Mouse (Mus musculus) cerebellum, adult 2 months (tissue): ENCODE data around the gene Bhlhb9.

Experiments
- CTCF ChIP-seq: fragments of 200-500 bp; IDR thresholded peaks from 2 replicates; pipeline ENCODE4 v1.5.1; 2011; ENCODE audit warnings: low read depth, mild to moderate bottlenecking, control low read depth, low read length, moderate library complexity, borderline replicate concordance; ENCODE audit not compliant: insufficient read depth
- POLR2A ChIP-seq: fragments of 200-500 bp; IDR thresholded peaks from 2 replicates; pipeline ENCODE4 v1.6.1; 2011; ENCODE audit warnings: low read length, control low read depth, borderline replicate concordance; ENCODE audit not compliant: insufficient read depth

DNA sequence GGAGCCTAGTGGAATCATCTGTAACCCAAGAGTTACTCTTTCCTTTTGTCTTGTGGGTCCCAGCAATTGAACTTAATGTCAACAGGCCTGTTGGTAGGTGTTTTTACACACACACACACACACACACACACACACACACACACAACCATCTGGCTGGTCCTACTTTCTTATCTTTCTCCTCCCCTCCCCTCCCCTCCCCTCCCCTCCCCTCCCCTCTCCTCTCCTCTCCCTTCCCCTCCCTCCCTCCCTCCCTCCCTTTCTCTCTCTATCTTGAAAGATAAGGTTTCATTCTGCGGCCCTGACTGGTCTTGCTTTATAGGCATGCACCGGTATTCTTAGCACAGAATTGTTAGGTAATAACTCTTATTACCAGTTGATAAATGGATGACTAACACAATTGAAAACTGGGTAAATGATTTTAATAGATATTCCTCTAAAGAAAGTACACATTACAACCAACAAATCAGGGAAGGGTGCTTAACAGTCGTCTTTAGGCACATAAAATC, 29.3 kb upstream of the Bhlhb9 start:
- TF ChIP-seq CTCF = no peak
- TF ChIP-seq POLR2A = no peak
